Mouse (Mus musculus) liver, embryonic 14.5 days (tissue): Measurements from ENCODE around the gene Olfr329-ps.
"Not testable (repeated sequence)": the region's sequence is repeated elsewhere in the genome, so short reads cannot be mapped to it uniquely, and the experiment has no call there.

ENCODE experiments used
- CTCF ChIP-seq: IDR thresholded peaks from 2 replicates; pipeline ENCODE4 v1.5.1; 2016; ENCODE audit warnings: antibody characterized with exemption, low read depth, control low read depth
- EP300 ChIP-seq: IDR thresholded peaks from 2 replicates; pipeline ENCODE4 v1.6.1; 2016; ENCODE audit warnings: antibody characterized with exemption, low read depth

DNA sequence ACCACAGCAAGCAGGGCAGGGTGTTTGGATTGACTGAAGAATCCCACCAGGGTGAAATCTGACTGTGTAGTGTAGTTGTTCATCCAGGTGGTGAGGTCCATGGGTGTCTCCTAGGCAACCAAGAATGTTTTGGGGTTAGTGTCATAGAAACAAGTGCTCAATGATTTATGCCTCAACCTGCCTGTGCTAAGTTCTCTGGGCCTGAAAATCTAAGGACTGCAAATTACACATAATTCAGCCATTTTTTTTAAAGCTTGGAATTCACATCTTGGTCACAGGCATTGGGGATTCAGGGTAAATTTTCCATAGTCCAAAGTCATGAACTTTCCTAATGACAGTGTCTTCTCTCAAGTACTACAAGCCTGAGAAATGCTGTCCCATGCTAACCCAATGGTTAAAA is 43.8 kb downstream of the Olfr329-ps start, which contains the start of gene Olfr331:
- not testable (repeated sequence) for TF ChIP-seq CTCF, EP300
